33 mouse cellular contexts compared by ENCODE assay signal in genomic region chr10:94740221-94740620, GRCm38 (mm10).
"Had no signal": no experiment of that assay in that cellular context is flagged by ENCODE, and none has a peak within 500 bp of the region (broad histone marks: within the 10 kb centered on the region; RNA-seq: fewer than 3 reads in every experiment).

No protein-coding gene starts in this region.

- H3K9me3 ChIP-seq: heart, embryonic 10.5 days; heart, embryonic 12.5 days; heart, embryonic 13.5 days; heart, embryonic 15.5 days; hindbrain, embryonic 10.5 days; hindbrain, embryonic 12.5 days; hindbrain, embryonic 13.5 days; hindbrain, embryonic 15.5 days; intestine, embryonic 15.5 days; kidney, embryonic 15.5 days had no signal

- H3K4me1 ChIP-seq: heart, embryonic 10.5 days; hindbrain, embryonic 10.5 days; hindbrain, embryonic 12.5 days; hindbrain, embryonic 15.5 days; intestine, embryonic 15.5 days; kidney, embryonic 15.5 days had no signal

- H3K9ac ChIP-seq: heart, embryonic 12.5 days; heart, embryonic 13.5 days; heart, embryonic 15.5 days; hindbrain, embryonic 12.5 days; hindbrain, embryonic 13.5 days; hindbrain, embryonic 14.5 days; hindbrain, embryonic 15.5 days; intestine, embryonic 15.5 days; kidney, embryonic 15.5 days had no signal

- H3K4me3 ChIP-seq: heart, embryonic 10.5 days; heart, embryonic 12.5 days; heart, embryonic 13.5 days; heart, embryonic 15.5 days; hindbrain, embryonic 10.5 days; hindbrain, embryonic 12.5 days; hindbrain, embryonic 13.5 days; hindbrain, embryonic 15.5 days; intestine, embryonic 15.5 days; kidney, embryonic 15.5 days; layer of hippocampus, adult 2 months had no signal

- H3K27me3 ChIP-seq: heart, embryonic 12.5 days; heart, embryonic 13.5 days; heart, embryonic 15.5 days; hindbrain, embryonic 12.5 days; hindbrain, embryonic 13.5 days; hindbrain, embryonic 15.5 days; intestine, embryonic 15.5 days; kidney, embryonic 15.5 days had no signal

- H3K36me3 ChIP-seq: heart, embryonic 15.5 days; hindbrain, embryonic 12.5 days; hindbrain, embryonic 13.5 days; hindbrain, embryonic 15.5 days; intestine, embryonic 15.5 days; kidney, embryonic 15.5 days had no signal

- H3K27ac ChIP-seq: heart, embryonic 10.5 days; heart, embryonic 13.5 days; heart, embryonic 15.5 days; hindbrain, embryonic 10.5 days; hindbrain, embryonic 12.5 days; hindbrain, embryonic 13.5 days; hindbrain, embryonic 14.5 days; hindbrain, embryonic 15.5 days; hindbrain, postnatal 0 days; intestine, embryonic 15.5 days; kidney, embryonic 15.5 days; kidney, postnatal 0 days; layer of hippocampus, adult 2 months had no signal

- ATAC-seq: hindbrain, embryonic 16.5 days; hindbrain, postnatal 0 days; inflammation-experienced regulatory T-cells, adult 6 months; intestine, embryonic 15.5 days; intestine, embryonic 16.5 days; intestine, postnatal 0 days had no signal

- DNase-seq: heart, postnatal 10 days; heart, postnatal 14 days; heart, postnatal 36 days; heart, postnatal 4 days; kidney, adult 11 months; kidney, adult 18-20 months; kidney, adult 2 months; kidney, adult 8-10 months; kidney, adult 9 months; kidney, postnatal 10 days; kidney, postnatal 14 days; kidney, postnatal 25 days; kidney, postnatal 36 days; kidney, postnatal 4 days; layer of hippocampus, postnatal 36 days had no signal
